Mouse (Mus musculus) urinary bladder, postnatal 10 days (tissue): ENCODE data around the gene Agmo.

ENCODE experiments used
- DNase-seq: peaks from one replicate; pipeline ENCODE4 v3.0.0; 2022; ENCODE audit warnings: low spot score

The Agmo gene

DNA sequence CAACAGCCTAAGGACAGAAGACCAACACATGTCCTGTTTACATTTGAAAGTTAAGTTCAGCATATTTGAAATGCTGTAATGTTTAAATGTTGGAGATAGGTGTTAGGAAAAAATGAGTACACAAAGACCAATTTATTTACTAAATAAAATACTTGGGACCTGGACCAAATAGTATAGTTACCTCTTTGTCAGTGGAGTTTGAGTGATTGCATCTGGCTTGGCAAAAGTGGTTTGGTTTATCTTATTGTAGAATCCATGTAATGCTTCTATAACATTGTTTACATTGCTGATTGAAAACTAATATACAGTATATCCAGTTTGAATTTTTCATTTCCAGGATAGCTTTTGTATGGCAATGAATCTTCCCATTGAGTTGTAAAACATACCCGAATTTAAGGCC lies 193.0 kb downstream of the Agmo start:
- DNase-seq: no peak

DNA sequence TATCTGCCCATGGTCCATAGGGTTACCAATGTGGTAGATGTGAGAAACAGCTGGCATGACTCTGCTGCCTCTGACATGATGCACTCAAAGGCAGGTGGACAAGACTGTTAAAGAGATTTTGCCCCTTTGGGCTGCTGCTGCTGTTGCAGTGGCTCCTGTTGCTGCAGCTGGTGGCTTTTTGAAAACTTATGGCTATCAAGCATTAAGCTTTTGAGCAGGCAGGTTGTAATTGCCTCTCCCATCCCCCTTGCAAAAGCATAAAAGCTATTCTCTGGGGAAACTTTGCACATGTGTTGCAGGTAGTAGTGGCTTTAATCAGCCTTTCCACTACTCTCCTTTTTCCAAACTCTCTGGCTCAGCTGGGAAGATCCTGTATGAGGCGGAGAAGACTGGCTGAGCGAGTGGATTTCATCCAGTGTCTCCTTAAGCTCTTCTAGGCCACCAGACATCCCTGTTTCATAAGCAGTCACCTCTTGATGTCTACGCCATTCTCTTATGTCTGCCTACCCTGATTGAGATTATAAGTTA lies 201.1 kb downstream of the Agmo start:
- no peak for DNase-seq

DNA sequence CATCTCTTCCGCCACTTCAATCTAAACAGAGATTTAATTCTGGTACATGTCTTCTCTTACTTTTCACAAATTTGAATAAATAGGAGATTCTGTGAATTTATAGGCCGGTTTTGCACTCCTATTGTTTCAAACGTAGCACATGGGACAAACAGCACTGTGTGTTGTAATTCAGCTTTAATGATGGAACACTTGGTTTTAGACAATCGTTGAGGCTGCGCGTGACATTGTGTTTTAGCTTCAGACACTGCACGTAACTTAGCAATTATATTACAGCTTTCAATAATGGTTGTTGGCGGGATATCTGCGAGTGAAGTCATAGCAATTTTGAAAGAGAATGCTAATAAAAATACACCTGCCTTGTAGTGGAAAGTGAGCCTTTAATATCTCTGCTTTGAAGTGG lies 203.8 kb downstream of the Agmo start:
- DNase-seq: no peak

DNA sequence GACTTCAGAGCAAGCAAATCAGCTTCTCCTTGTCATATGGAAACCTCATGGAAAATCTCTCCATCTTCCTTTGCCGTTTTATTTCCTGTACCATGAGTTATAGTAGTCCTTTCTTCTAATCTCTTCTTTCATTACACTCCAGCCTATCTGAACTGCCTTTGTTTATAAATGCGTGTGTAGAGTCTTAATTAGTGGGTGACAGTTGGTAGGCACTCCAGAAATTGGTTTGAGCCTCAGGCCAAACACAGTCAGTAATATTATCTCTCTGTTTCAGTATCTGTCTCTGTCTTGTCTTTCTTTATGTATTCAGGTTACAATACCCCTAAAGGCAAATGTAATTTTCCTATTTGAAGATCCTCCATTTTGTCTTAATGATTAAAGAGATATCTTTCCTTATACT lies 208.2 kb downstream of the Agmo start:
- DNase-seq: no peak

GRCm38 (mm10) chr12:37450366-37451156 lies 209.1 kb downstream of the Agmo start:
- DNase-seq: no peak

GRCm38 (mm10) chr12:37471631-37472030 lies 230.2 kb downstream of the Agmo start:
- no peak for DNase-seq

GRCm38 (mm10) chr12:37476849-37477248 lies 235.4 kb downstream of the Agmo start:
- no peak for DNase-seq

DNA sequence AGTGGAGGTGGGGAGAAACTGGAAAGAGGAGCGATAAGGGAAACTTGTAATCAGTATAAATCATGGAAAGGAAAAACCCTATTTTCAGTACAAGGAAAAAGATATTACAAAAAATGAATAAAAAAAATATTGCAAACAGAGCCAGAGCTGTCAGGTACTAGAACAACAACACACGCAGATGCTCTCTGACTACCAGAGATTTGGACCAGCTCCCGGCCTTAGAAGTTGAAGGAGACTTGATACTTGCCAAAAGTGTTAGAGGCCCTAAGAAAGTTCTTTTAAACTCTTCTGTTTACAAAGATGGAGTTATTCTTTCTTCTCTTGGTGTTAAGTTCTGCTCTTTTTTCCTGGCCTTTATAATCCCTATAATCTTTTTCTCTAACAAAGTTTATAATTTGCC lies 246.6 kb downstream of the Agmo start:
- no peak for DNase-seq

GRCm38 (mm10) chr12:37498871-37499270 lies 257.4 kb downstream of the Agmo start:
- no peak for DNase-seq

DNA sequence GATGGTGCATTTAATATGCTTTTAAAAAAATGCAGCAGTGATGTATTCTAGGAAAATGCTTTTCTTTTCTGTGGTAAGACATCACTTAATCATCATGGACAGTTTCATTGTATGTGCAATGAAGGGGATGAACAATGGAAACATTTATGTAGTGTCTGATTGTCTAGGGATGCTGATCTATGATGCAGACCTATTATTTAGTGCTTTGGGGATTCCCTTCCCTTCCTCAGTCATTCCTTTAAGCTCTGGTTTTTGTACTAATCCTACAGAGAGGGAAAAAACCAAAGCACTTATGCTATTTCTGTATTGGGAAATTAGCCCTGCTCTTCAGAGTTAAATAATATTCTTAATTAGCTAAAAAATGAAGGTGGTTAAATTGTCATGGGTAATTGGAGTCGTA lies 266.0 kb downstream of the Agmo start:
- no peak for DNase-seq

DNA sequence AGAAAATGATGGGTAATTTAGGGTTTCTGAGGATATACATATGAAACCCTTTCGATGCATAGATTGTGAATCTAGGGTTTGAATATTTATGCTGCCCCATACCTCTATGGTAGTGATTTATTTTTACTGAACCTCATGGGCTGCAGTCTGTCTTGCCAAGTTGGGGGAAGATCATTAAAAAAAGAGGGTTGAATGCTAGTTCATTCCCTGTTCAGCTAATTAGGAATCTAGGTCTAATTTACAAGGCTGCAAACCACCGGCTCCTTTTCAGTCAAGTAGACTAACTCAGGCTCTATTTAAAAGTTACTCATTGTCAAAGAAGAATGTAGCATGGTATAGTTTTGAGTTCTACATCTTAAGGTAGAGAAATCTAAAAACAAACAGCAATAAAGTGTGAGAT lies 266.4 kb downstream of the Agmo start:
- no peak for DNase-seq

- DNase-seq: no peak
Measured at GRCm38 (mm10) chr12:37521772-37522171, 280.3 kb downstream of the Agmo start.

DNA sequence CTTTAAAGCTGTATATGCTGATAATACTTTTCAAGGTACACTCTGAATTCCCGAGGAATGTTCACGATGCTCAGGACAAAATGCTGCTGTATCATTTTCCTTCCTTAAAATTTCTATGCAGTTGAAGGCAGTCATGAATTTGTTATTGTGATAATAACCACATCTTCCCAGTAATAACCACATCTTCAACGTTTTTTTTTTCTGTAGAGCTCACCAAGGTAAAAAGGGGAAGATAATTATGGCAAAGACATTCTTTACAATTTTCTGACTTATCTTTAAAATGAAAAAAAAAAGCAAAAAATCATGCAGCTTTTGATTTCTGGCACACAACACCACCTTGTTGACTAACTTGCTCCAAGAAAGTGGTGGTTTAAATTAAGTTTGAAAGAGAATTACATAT lies 283.2 kb downstream of the Agmo start:
- DNase-seq: no peak

GRCm38 (mm10) chr12:37540994-37541393 lies 299.6 kb downstream of the Agmo start:
- DNase-seq: no peak

DNA sequence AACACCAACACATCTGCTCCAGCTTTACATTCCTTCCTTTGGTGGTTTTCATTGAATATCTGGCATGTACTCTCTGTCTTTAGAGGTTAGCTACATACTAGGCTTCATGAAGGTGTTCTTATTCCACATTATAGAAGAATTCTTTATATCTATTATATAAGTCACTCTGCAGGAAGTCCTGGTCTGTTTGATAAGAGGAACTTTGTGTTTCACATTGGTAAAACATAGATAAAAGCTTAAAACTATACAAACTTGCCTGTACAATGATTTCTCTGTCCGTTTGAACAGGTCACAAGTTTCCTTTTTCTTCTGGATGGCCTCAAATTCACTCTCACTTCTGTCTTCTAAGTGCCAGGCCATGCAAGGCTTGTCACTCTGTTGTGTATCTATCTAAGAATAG lies 316.8 kb downstream of the Agmo start:
- no peak for DNase-seq

GRCm38 (mm10) chr12:37565882-37566596 lies 324.6 kb downstream of the Agmo start:
- DNase-seq: no peak

DNA sequence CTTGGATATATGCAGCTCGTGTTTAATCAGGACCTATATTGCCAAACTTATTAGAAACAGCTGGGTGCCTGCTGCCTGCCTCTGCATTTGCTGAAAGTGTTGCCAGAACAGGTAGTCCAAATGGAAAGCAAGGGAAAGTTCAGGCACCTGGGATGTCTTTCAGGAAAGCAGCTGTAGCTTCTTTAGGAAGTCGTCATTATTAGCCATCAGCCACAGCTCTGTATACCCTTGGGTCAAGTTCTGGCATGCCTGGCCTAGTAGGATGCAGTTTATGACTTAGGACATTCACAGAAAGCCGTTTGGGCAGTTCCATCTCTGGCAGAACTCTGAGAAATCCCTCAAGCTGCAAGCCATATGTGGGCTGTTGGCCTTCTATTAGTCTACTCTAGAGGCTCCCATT lies 330.5 kb downstream of the Agmo start:
- no peak for DNase-seq

DNA sequence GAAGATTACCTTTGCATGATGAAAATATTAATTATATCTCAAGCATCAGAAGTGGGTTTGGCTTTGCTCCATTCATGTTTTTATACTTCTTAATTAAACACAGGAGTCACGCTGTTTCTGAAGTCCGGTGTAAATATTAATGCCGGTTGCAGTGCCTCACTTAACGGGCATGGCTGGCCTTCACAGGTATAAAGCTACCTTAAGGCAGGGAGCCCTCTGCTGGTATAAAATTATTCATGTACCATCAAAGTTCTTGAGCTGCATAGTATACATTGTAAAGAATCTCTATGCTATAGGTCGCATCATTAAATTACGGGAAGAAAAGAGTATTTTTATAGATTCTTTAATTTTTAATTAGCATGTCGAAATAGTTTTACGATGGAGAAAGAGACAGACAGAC lies 341.3 kb downstream of the Agmo start:
- DNase-seq: no peak

DNA sequence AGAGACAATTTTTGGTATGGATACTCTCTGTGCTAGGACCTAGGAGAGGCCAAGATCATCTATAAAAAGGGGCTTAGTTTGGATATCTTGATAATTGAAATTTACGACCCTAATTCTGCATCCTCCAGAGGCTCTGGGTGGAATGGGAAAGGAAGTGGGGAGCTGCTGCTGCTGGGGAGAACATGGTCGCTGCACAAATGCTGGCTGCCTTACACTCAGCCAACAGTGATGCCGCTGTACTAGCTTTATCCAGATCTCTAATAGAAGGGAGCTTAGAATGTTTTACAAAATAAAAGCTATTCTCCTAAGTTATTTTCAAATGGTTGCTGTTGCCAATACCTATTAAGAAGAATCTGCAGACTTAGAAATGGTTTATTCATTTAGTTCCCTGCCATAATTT lies 351.4 kb downstream of the Agmo start:
- no peak for DNase-seq

DNA sequence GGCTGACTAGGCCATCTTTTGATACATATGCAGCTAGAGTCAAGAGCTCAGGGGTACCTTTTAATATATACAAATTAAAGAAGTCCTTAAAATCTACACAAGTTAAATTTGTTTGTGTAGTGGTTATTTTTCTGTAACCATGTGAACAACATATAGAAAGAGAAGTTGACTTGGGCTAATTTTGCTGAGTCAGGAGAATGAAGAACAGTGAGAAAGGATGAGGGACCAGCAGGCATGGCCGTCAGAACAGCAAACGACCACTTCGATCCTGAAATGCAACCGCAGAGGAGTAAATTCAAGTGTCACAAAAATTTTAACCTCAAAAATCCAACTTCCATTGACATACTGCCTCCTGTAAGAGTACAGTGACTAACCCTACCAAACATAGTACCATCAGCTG lies 371.4 kb downstream of the Agmo start:
- DNase-seq: no peak

- DNase-seq: no peak
Measured at GRCm38 (mm10) chr12:37614769-37615168, 373.3 kb downstream of the Agmo start.

GRCm38 (mm10) chr12:37624078-37624477 lies 382.6 kb downstream of the Agmo start:
- no peak for DNase-seq
